Mouse (Mus musculus) limb, embryonic 12.5 days (tissue): Measurements from ENCODE around the gene Fsip1. TPM values are rescaled to one million over a fixed set of nuclear protein-coding genes. Genes with fewer than 3 reads are reported as not detected.

Experiments used
- ATAC-seq: fragments of 200-750 bp; cut with Nextera tagmentation; 2 replicates; pipeline ENCODE4 v1.8.0; 2017; ENCODE audit warnings: low read depth, moderate TSS enrichment; ENCODE audit not compliant: insufficient number of reproducible peaks, insufficient read depth, low FRiP score, low TSS enrichment
- H3K27ac ChIP-seq: fragments of 300-500 bp; sonication (generic); 2 replicates; pipeline ENCODE4 v1.5.1; 2016; ENCODE audit warnings: mild to moderate bottlenecking, moderate library complexity
- H3K27me3 ChIP-seq: fragments of 300-500 bp; sonication (generic); 2 replicates; pipeline ENCODE4 v1.6.1; 2016; ENCODE audit warnings: mild to moderate bottlenecking, moderate library complexity
- H3K36me3 ChIP-seq: fragments of 300-500 bp; sonication (generic); 2 replicates; pipeline ENCODE4 v1.6.1; 2016; ENCODE audit warnings: mild to moderate bottlenecking, moderate library complexity
- H3K4me1 ChIP-seq: fragments of 300-500 bp; sonication (generic); replicated peaks from 2 replicates; pipeline ENCODE4 v1.6.1; 2016
- H3K4me2 ChIP-seq: fragments of 300-500 bp; sonication (generic); 2 replicates; pipeline ENCODE4 v1.6.1; 2016; ENCODE audit warnings: mild to moderate bottlenecking, moderate library complexity
- H3K4me3 ChIP-seq: fragments of 300-500 bp; sonication (generic); replicated peaks from 2 replicates; pipeline ENCODE4 v1.5.1; 2016; ENCODE audit warnings: mild to moderate bottlenecking
- H3K9ac ChIP-seq: fragments of 300-500 bp; sonication (generic); replicated peaks from 2 replicates; pipeline ENCODE4 v1.6.1; 2016; ENCODE audit warnings: mild to moderate bottlenecking, moderate library complexity
- H3K9me3 ChIP-seq: fragments of 300-500 bp; sonication (generic); 2 replicates; pipeline ENCODE4 v1.6.1; 2016; ENCODE audit warnings: mild to moderate bottlenecking, moderate library complexity
- WGBS: fragments of 180-500 bp; shearing (Covaris S2); methylation state at CpG from one replicate; pipeline ENCODE4 v1.1.7; 2016; 5-methylcytosine and 5-hydroxymethylcytosine counted together
- polyA plus RNA-seq: library from polyadenylated mRNA; unstranded; fragments of >200 nt; fragmentation: Nextera tagmentation; extraction: Ambion mirVana; gene quantifications from 2 replicates; pipeline ENCODE4 v1.2.1, GENCODE M21; 2016

The Fsip1 gene
- polyA plus RNA-seq, 1 experiment from 2014 or later = 0.76 TPM

GRCm38 (mm10) chr2:118123743-118124142, 133.0 kb downstream of the Fsip1 start:
- WGBS = 74% methylated on average over 9 of the region's 9 CpGs
- H3K27ac ChIP-seq = no peak overlapping the region
- no peak for ATAC-seq
- no peaks in the 10 kb centered on the region for H3K27me3 ChIP-seq
- H3K36me3 ChIP-seq = peaks cover 80% of the 10 kb centered on the region
- H3K9me3 ChIP-seq = no peaks in the 10 kb centered on the region
- H3K4me3 ChIP-seq = no peak overlapping the region
- H3K9ac ChIP-seq = no peak overlapping the region
- peaks cover 5% of the 10 kb centered on the region for H3K4me1 ChIP-seq
- no peak overlapping the region for H3K4me2 ChIP-seq

DNA sequence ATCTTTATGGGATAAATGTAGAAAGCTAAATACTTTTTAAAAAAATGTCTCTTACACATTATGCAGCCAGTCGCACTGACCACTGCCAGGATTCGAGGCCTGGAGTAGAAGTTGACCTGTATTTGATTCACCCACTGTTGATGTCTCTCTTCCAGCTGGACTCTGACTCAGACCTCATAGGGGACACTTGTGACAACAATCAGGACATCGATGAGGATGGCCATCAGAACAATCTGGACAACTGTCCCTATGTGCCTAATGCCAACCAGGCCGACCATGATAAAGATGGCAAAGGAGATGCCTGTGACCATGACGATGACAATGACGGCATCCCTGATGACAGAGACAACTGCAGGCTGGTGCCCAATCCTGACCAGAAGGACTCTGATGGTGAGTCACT, 134.5 kb downstream of the Fsip1 start:
- Histone ChIP-seq H3K27me3 (no peaks in the 10 kb centered on the region), H3K4me3 (no peak overlapping the region), H3K4me1 (no peaks in the 10 kb centered on the region), H3K4me2 (no peak overlapping the region), H3K36me3 (peaks cover 92% of the 10 kb centered on the region), H3K9me3 (no peaks in the 10 kb centered on the region), H3K27ac (no peak overlapping the region), H3K9ac (no peak overlapping the region)
- ATAC-seq = no peak
- 93% methylated on average over 6 of the region's 6 CpGs for WGBS

DNA sequence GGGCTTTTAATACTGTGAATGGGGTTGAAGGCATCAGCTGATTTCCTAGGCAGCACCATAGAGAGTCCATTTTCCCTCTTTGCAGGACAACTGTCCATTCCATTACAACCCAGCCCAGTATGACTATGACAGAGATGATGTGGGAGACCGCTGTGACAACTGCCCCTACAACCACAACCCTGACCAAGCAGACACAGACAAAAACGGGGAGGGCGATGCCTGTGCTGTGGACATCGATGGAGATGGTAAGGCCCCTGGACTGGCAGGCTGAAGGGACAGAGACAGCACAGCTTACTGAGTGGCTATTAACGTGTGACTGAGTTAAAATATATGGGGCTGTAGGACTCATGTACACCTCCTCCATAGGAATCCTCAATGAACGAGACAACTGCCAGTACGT, 136.0 kb downstream of the Fsip1 start:
- Histone ChIP-seq H3K36me3 (peaks cover 98% of the 10 kb centered on the region), H3K27me3 (no peaks in the 10 kb centered on the region), H3K4me1 (peaks cover 12% of the 10 kb centered on the region), H3K4me3 (no peak overlapping the region), H3K4me2 (no peak overlapping the region), H3K9me3 (no peaks in the 10 kb centered on the region), H3K27ac (no peak overlapping the region), H3K9ac (no peak overlapping the region)
- ATAC-seq = no peak
- WGBS = 94% methylated on average over 7 of the region's 7 CpGs

DNA sequence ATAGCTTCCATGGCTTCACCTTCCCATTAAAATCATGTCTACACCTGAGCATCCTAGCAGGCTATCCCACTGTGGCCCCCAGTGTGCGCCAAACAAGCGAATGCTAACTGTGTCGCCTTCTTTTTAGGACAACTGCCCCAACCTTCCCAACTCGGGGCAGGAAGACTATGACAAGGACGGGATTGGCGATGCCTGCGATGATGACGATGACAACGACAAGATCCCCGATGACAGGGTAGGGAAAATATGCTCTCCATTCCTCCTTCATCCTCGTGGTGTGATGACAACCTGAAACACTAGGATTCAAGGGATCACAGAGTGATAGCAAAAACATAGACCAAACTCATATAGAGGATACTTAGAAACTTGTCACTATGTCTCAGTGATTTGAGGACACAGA, 136.7 kb downstream of the Fsip1 start:
- Histone ChIP-seq H3K27me3 (no peaks in the 10 kb centered on the region), H3K27ac (no peak overlapping the region), H3K36me3 (peaks cover 98% of the 10 kb centered on the region), H3K4me3 (no peak overlapping the region), H3K9ac (no peak overlapping the region), H3K4me1 (peaks cover 18% of the 10 kb centered on the region), H3K4me2 (no peak overlapping the region), H3K9me3 (no peaks in the 10 kb centered on the region)
- 91% methylated on average over 11 of the region's 11 CpGs for WGBS
- no peak for ATAC-seq

DNA sequence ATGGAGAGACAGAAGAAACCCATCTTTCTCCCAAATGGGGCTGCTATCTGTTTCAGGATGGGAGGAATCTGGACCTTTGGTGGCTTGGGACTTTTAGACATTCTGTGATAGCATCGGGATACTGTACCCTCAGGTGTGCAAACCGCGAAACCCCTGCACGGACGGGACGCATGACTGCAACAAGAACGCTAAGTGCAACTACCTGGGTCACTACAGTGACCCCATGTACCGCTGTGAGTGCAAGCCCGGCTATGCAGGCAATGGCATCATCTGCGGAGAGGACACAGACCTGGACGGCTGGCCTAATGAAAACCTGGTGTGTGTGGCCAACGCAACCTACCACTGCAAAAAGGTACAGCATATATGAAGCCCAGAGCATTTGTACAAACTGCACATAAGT, 137.1 kb downstream of the Fsip1 start:
- Histone ChIP-seq H3K4me2 (no peak overlapping the region), H3K27ac (no peak overlapping the region), H3K9me3 (no peaks in the 10 kb centered on the region), H3K36me3 (peaks cover 98% of the 10 kb centered on the region), H3K27me3 (no peaks in the 10 kb centered on the region), H3K4me3 (no peak overlapping the region), H3K9ac (no peak overlapping the region), H3K4me1 (peaks cover 21% of the 10 kb centered on the region)
- WGBS = 95% methylated on average over 12 of the region's 12 CpGs
- no peak for ATAC-seq

DNA sequence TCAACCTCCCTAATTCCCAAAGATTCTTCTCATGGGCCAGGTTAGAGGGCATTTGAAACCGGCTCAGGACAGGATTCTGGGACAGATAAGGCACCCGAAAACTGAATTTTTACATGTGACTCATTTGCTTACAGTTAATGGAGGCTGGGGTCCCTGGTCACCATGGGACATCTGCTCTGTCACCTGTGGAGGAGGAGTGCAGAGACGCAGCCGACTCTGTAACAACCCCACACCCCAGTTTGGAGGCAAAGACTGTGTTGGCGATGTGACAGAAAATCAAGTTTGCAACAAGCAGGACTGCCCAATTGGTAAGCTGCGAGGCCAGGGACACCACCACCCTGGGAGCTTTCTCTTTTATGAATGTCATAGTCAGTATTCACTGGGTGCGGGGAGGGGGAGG, 138.3 kb downstream of the Fsip1 start:
- Histone ChIP-seq H3K4me2 (no peak overlapping the region), H3K4me3 (no peak overlapping the region), H3K27ac (no peak overlapping the region), H3K4me1 (peaks cover 33% of the 10 kb centered on the region), H3K36me3 (peaks cover 90% of the 10 kb centered on the region), H3K27me3 (no peaks in the 10 kb centered on the region), H3K9me3 (no peaks in the 10 kb centered on the region), H3K9ac (no peak overlapping the region)
- WGBS = 89% methylated on average over 7 of the region's 7 CpGs
- no peak for ATAC-seq

DNA sequence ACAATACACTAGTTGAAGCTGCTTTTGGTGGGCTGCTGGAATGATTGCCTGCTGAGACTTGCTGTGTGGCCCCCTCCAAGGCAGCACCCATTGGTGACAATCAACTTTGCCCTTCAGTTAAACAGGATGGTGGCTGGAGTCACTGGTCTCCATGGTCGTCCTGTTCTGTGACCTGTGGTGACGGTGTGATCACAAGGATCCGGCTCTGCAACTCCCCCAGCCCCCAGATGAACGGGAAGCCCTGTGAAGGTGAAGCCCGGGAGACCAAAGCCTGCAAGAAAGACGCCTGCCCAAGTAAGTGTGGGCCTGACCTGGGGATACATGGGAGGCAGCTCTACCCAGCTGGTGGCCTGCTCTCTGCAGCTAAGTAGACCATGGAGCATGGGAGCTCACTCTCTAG, 138.7 kb downstream of the Fsip1 start:
- H3K4me2 ChIP-seq = no peak overlapping the region
- WGBS = 76% methylated on average over 6 of the region's 6 CpGs
- peaks cover under 1% of the 10 kb centered on the region; the same call in 1 of the 2 replicates for H3K27me3 ChIP-seq
- no peak overlapping the region for H3K27ac ChIP-seq
- no peak overlapping the region for H3K9ac ChIP-seq
- no peaks in the 10 kb centered on the region for H3K9me3 ChIP-seq
- no peak for ATAC-seq
- peaks cover 37% of the 10 kb centered on the region for H3K4me1 ChIP-seq
- H3K36me3 ChIP-seq = peaks cover 89% of the 10 kb centered on the region
- no peak overlapping the region for H3K4me3 ChIP-seq

DNA sequence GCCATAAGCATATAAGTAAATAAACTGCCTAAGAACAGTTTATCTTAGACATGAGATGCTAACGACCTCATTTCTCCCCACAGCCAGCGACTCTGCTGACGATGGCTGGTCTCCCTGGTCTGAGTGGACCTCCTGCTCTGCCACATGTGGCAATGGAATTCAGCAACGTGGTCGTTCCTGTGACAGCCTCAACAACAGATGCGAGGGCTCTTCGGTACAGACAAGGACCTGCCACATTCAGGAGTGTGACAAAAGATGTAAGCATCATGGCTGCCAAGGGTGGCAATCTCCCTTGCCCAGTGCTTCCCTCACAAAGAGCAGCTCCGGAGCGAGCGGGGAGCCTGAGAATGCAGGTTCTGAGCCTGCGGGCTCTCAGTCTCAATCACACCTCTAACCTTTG, 139.4 kb downstream of the Fsip1 start:
- peaks cover 6% of the 10 kb centered on the region for H3K27me3 ChIP-seq
- no peak overlapping the region for H3K4me2 ChIP-seq
- H3K4me3 ChIP-seq = no peak overlapping the region
- no peak overlapping the region for H3K27ac ChIP-seq
- H3K4me1 ChIP-seq = peaks cover 44% of the 10 kb centered on the region
- peaks cover 82% of the 10 kb centered on the region for H3K36me3 ChIP-seq
- H3K9me3 ChIP-seq = no peaks in the 10 kb centered on the region
- WGBS = 60% methylated on average over 11 of the region's 11 CpGs
- no peak for ATAC-seq
- no peak overlapping the region for H3K9ac ChIP-seq

DNA sequence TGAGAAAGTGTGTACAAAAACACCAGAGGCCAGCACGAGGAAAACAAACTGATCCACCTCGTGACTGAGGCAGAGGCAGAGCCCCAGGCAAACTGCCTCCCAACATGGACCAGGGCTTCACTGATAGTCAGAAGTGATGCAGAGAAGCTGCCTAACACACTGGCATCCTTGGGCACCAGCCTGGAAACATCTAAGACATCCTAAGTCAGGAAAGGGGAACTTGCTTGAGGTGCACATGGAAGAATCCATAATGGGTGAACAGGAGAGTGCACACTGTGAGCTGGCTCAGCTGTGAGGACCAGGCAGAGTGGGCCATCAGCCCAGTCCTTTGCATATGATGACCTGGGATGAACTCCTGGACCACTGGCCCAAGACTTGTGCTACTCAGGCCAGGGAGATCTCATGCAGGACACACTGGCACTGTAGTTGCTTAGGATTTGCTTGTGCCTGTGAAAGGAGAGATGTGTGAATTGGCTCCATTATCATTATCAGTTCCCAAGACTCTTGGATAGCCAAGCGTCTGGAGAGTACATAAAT, 139.9 kb downstream of the Fsip1 start:
- Histone ChIP-seq H3K27me3 (peaks cover 8% of the 10 kb centered on the region), H3K36me3 (peaks cover 77% of the 10 kb centered on the region), H3K27ac (no peak overlapping the region), H3K4me3 (no peak overlapping the region), H3K9me3 (no peaks in the 10 kb centered on the region), H3K4me1 (peaks cover 44% of the 10 kb centered on the region), H3K4me2 (no peak overlapping the region), H3K9ac (no peak overlapping the region)
- ATAC-seq = no peak
- WGBS = 61% methylated on average over 3 of the region's 3 CpGs

- H3K36me3 ChIP-seq = peaks cover 72% of the 10 kb centered on the region
- H3K9ac ChIP-seq = no peak overlapping the region
- 0 out of 2 replicates have a peak overlapping the region, but pooled peaks have one; percentile 68 for H3K4me2 ChIP-seq
- H3K27ac ChIP-seq = no peak overlapping the region
- H3K9me3 ChIP-seq = no peaks in the 10 kb centered on the region
- 34% methylated on average over 2 of the region's 2 CpGs for WGBS
- H3K27me3 ChIP-seq = peaks cover 8% of the 10 kb centered on the region
- no peak overlapping the region for H3K4me3 ChIP-seq
- ATAC-seq = no peak
- H3K4me1 ChIP-seq = peaks cover 44% of the 10 kb centered on the region
Observed at GRCm38 (mm10) chr2:118116180-118116579, 140.6 kb downstream of the Fsip1 start.

DNA sequence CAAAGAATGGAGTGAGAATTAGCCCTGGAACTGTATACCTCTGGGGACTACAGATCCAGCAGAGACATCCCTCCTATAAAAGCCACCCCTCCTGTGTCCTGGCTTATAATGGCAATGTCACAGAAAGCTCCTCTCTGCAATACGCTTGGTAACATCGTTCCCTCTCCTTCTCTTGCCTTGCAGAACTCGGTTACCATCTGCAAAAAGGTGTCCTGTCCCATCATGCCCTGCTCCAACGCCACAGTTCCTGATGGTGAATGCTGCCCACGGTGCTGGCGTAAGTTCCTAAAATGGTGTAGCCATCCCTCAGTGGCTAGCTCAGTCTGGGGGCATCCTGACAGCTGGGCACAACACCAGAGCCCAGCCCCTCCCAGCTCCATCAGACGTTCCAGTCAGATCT, 141.1 kb downstream of the Fsip1 start:
- Histone ChIP-seq H3K9ac (no peak overlapping the region), H3K36me3 (peaks cover 66% of the 10 kb centered on the region), H3K4me1 (peaks cover 46% of the 10 kb centered on the region), H3K9me3 (no peaks in the 10 kb centered on the region), H3K27ac (no peak overlapping the region), H3K27me3 (peaks cover 8% of the 10 kb centered on the region), H3K4me2 (peak overlapping the region; percentile 68), H3K4me3 (no peak overlapping the region)
- WGBS = 72% methylated on average over 7 of the region's 7 CpGs
- no peak for ATAC-seq

DNA sequence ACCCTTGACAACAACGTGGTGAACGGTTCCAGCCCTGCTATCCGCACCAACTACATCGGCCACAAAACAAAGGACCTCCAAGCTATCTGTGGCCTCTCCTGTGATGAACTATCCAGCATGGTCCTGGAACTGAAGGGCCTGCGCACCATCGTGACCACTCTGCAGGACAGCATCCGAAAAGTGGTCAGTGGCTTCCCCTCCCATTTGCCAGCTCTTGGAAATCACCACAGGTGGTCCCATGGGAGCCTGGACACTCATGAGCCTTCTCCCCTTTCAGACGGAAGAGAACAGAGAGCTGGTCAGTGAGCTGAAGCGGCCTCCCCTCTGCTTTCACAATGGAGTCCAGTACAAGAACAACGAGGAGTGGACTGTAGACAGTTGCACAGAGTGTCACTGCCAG, 142.1 kb downstream of the Fsip1 start:
- Histone ChIP-seq H3K27me3 (peaks cover 12% of the 10 kb centered on the region), H3K9me3 (no peaks in the 10 kb centered on the region), H3K36me3 (peaks cover 57% of the 10 kb centered on the region), H3K4me2 (peak overlapping the region; percentile 68), H3K4me3 (peak overlapping the region; percentile 61), H3K9ac (no peak overlapping the region; the same call in 1 of the 2 replicates), H3K4me1 (peaks cover 56% of the 10 kb centered on the region), H3K27ac (no peak overlapping the region)
- no peak for ATAC-seq
- 75% methylated on average over 10 of the region's 10 CpGs for WGBS
